14 mouse cellular contexts compared by ENCODE assay signal in genomic region chr6:30573380-30573779, GRCm38 (mm10). TPM values are rescaled to one million over a fixed set of nuclear protein-coding genes. Genes with fewer than 3 reads are reported as not detected.
DNase-seq lines count a peak whose midpoint lies in the region; ATAC-seq lines count a peak whose summit lies in the region.
"Had no signal": no experiment of that assay in that cellular context is flagged by ENCODE, and none has a peak within 500 bp of the region (broad histone marks: within the 10 kb centered on the region; RNA-seq: fewer than 3 reads in every experiment).

No protein-coding gene starts in this region.

- H3K9ac ChIP-seq in heart, embryonic 15.5 days: no peak overlapping the region
- H3K9ac ChIP-seq in embryonic facial prominence, embryonic 13.5 days: no peak overlapping the region
- no peak overlapping the region for H3K9ac ChIP-seq in hindbrain, embryonic 11.5 days (ENCODE audit: low read depth, low read length)
- H3K9ac ChIP-seq in midbrain, embryonic 12.5 days (replicated peaks): no peak overlapping the region
- H3K9ac ChIP-seq: lung, embryonic 14.5 days had no signal

- H3K27me3 ChIP-seq in heart, embryonic 15.5 days: no peaks in the 10 kb centered on the region
- H3K27me3 ChIP-seq in embryonic facial prominence, embryonic 13.5 days: no peaks in the 10 kb centered on the region
- H3K27me3 ChIP-seq in hindbrain, embryonic 11.5 days (ENCODE audit: control insufficient read depth, insufficient read depth, low read length): no peaks in the 10 kb centered on the region
- H3K27me3 ChIP-seq in midbrain, embryonic 12.5 days: peaks cover 12% of the 10 kb centered on the region
- H3K27me3 ChIP-seq: Patski had no signal

- no peak for DNase-seq in heart, postnatal 4 days
- no peak for DNase-seq in hindbrain, embryonic 11.5 days (ENCODE audit: low spot score)
- DNase-seq in cerebellum, adult 11-12 months: no peak
- DNase-seq in thymus, postnatal 0 days (ENCODE audit: low spot score): no peak
- DNase-seq in left cerebral cortex, adult 11 months (ENCODE audit: low spot score): no peak
- DNase-seq: adrenal gland, postnatal 36 days had no signal

- peak overlapping the region; percentile 87 for H3K27ac ChIP-seq in heart, embryonic 15.5 days
- H3K27ac ChIP-seq in embryonic facial prominence, embryonic 13.5 days: peak overlapping the region; percentile 93
- 0 out of 2 replicates have a peak overlapping the region, but pooled peaks have one; percentile 0 for H3K27ac ChIP-seq in hindbrain, embryonic 11.5 days (ENCODE audit: low read depth, low read length)
- H3K27ac ChIP-seq in midbrain, embryonic 12.5 days (replicated peaks): peak overlapping the region; percentile 74

- H3K4me2 ChIP-seq in heart, embryonic 15.5 days: no peak overlapping the region
- H3K4me2 ChIP-seq in embryonic facial prominence, embryonic 13.5 days: no peak overlapping the region
- no peak overlapping the region for H3K4me2 ChIP-seq in hindbrain, embryonic 11.5 days (replicated peaks; ENCODE audit: low read depth, low read length)
- no peak overlapping the region for H3K4me2 ChIP-seq in midbrain, embryonic 12.5 days (replicated peaks)
- H3K4me2 ChIP-seq: lung, embryonic 14.5 days had no signal

- no peak for ATAC-seq in heart, embryonic 15.5 days (replicated peaks; ENCODE audit: insufficient number of reproducible peaks, insufficient read depth, low FRiP score, low read depth)
- ATAC-seq in embryonic facial prominence, embryonic 13.5 days (ENCODE audit: insufficient number of reproducible peaks, insufficient read depth, low FRiP score, low TSS enrichment, low read depth): no peak
- ATAC-seq in hindbrain, embryonic 11.5 days (ENCODE audit: low FRiP score): no peak
- ATAC-seq in midbrain, embryonic 12.5 days (ENCODE audit: low FRiP score, low read depth): no peak
- ATAC-seq: Patski had no signal

- H3K4me1 ChIP-seq in heart, embryonic 15.5 days (replicated peaks): peaks cover 41% of the 10 kb centered on the region
- H3K4me1 ChIP-seq in embryonic facial prominence, embryonic 13.5 days: peaks cover 45% of the 10 kb centered on the region
- no peaks in the 10 kb centered on the region for H3K4me1 ChIP-seq in hindbrain, embryonic 11.5 days (replicated peaks; ENCODE audit: control insufficient read depth, insufficient read depth, low read length)
- H3K4me1 ChIP-seq in midbrain, embryonic 12.5 days: peaks cover 14% of the 10 kb centered on the region

- no peaks in the 10 kb centered on the region for H3K36me3 ChIP-seq in heart, embryonic 15.5 days
- H3K36me3 ChIP-seq in embryonic facial prominence, embryonic 13.5 days: no peaks in the 10 kb centered on the region
- no peaks in the 10 kb centered on the region for H3K36me3 ChIP-seq in hindbrain, embryonic 11.5 days (ENCODE audit: control insufficient read depth, insufficient read depth, low read length)
- H3K36me3 ChIP-seq in midbrain, embryonic 12.5 days: no peaks in the 10 kb centered on the region

- no peak overlapping the region for H3K4me3 ChIP-seq in heart, embryonic 15.5 days
- H3K4me3 ChIP-seq in embryonic facial prominence, embryonic 13.5 days: no peak overlapping the region
- H3K4me3 ChIP-seq in hindbrain, embryonic 11.5 days (ENCODE audit: low read depth, low read length): no peak overlapping the region
- H3K4me3 ChIP-seq in midbrain, embryonic 12.5 days: no peak overlapping the region

- H3K9me3 ChIP-seq in heart, embryonic 15.5 days (replicated peaks): no peaks in the 10 kb centered on the region
- no peaks in the 10 kb centered on the region for H3K9me3 ChIP-seq in embryonic facial prominence, embryonic 13.5 days
- no peaks in the 10 kb centered on the region for H3K9me3 ChIP-seq in hindbrain, embryonic 11.5 days (ENCODE audit: control insufficient read depth, low read length)
- no peaks in the 10 kb centered on the region for H3K9me3 ChIP-seq in midbrain, embryonic 12.5 days

- 62% methylated on average over 5 of the region's 5 CpGs for WGBS in heart, embryonic 15.5 days
- 27% methylated on average over 5 of the region's 5 CpGs for WGBS in embryonic facial prominence, embryonic 13.5 days
- 78% methylated on average over 5 of the region's 5 CpGs for WGBS in hindbrain, embryonic 11.5 days
- WGBS in midbrain, embryonic 12.5 days: 69% methylated on average over 5 of the region's 5 CpGs

RNA-seq across cellular contexts. Expression of gene Cpa4, which starts 5.2 kb away (rescaled TPM):
- 1.6 and 2.4 TPM in 2 replicates for polyA plus RNA-seq in heart, embryonic 15.5 days (2015; fragmentation: Nextera tagmentation; extraction: Ambion mirVana)
- total RNA-seq in heart, postnatal 4 days (2021): under 1 TPM; 0.16 to 0.19 TPM
- 0.83 and 1.4 TPM in 2 replicates for polyA plus RNA-seq in embryonic facial prominence, embryonic 13.5 days (2015; fragmentation: Nextera tagmentation; extraction: Ambion mirVana)
- polyA plus RNA-seq in hindbrain, embryonic 11.5 days (2014; fragmentation: Nextera tagmentation; extraction: Ambion mirVana): 3.5 and 3.9 TPM in 2 replicates
- 1.6 and 1.9 TPM in 2 replicates for polyA plus RNA-seq in midbrain, embryonic 12.5 days (2016; fragmentation: Nextera tagmentation; extraction: Ambion mirVana)
- 0.09 TPM in 1 of 2 replicates, not detected in the other for polyA plus RNA-seq in thymus, postnatal 0 days (2015; fragmentation: Nextera tagmentation; extraction: Ambion mirVana)
- total RNA-seq: gastrocnemius, postnatal 25 days had no signal
- polyA plus RNA-seq: C2C12, Patski had no signal

RNA-seq across cellular contexts. Expression of gene Cpa2, which starts 32.0 kb away (rescaled TPM):
- 2.1 and 3.9 TPM in 2 replicates for polyA plus RNA-seq in heart, embryonic 15.5 days (2015; fragmentation: Nextera tagmentation; extraction: Ambion mirVana)
- 1 to 10 TPM; 1.2 to 1.4 TPM for total RNA-seq in heart, postnatal 4 days (2021)
- 6.3 and 6.4 TPM in 2 replicates for polyA plus RNA-seq in embryonic facial prominence, embryonic 13.5 days (2015; fragmentation: Nextera tagmentation; extraction: Ambion mirVana)
- polyA plus RNA-seq in hindbrain, embryonic 11.5 days (2014; fragmentation: Nextera tagmentation; extraction: Ambion mirVana): 6.8 and 9.4 TPM in 2 replicates
- 5.8 and 6.7 TPM in 2 replicates for polyA plus RNA-seq in midbrain, embryonic 12.5 days (2016; fragmentation: Nextera tagmentation; extraction: Ambion mirVana)
- polyA plus RNA-seq in thymus, postnatal 0 days (2015; fragmentation: Nextera tagmentation; extraction: Ambion mirVana): 2.5 and 2.6 TPM in 2 replicates
- total RNA-seq: gastrocnemius, postnatal 25 days had no signal
- polyA plus RNA-seq: C2C12, Patski had no signal

RNA-seq across cellular contexts. Expression of gene Cpa5, which starts 37.4 kb away (rescaled TPM):
- polyA plus RNA-seq in heart, embryonic 15.5 days (2015; fragmentation: Nextera tagmentation; extraction: Ambion mirVana): 0.32 and 0.58 TPM in 2 replicates
- total RNA-seq in heart, postnatal 4 days (2021): under 1 TPM; 0.20 to 0.38 TPM
- 0.12 and 0.28 TPM in 2 replicates for polyA plus RNA-seq in embryonic facial prominence, embryonic 13.5 days (2015; fragmentation: Nextera tagmentation; extraction: Ambion mirVana)
- polyA plus RNA-seq in hindbrain, embryonic 11.5 days (2014; fragmentation: Nextera tagmentation; extraction: Ambion mirVana): 0.15 TPM in 1 of 2 replicates, not detected in the other
- polyA plus RNA-seq in midbrain, embryonic 12.5 days (2016; fragmentation: Nextera tagmentation; extraction: Ambion mirVana): 0.14 and 0.30 TPM in 2 replicates
- polyA plus RNA-seq in thymus, postnatal 0 days (2015; fragmentation: Nextera tagmentation; extraction: Ambion mirVana): not detected in 2 replicates
- total RNA-seq: adrenal gland, postnatal 36 days; gastrocnemius, postnatal 25 days; left cerebral cortex, postnatal 10 days had no signal
- polyA plus RNA-seq: C2C12; lung, embryonic 14.5 days had no signal

Comparison
In these comparisons a context has a peak if more than half of its experiments do, and no peak if none do; other contexts are left out.
1. H3K27ac ChIP-seq: peak in every context shown above with its lines; median percentile 93 in embryonic facial prominence, embryonic 13.5 days; 87 in heart, embryonic 15.5 days; 74 in midbrain, embryonic 12.5 days; 0 in hindbrain, embryonic 11.5 days.